In genomic region chr9:90055409-90055808, GRCm38 (mm10) we compare ENCODE assay signal across 10 mouse cellular contexts. TPM values are rescaled to one million over a fixed set of nuclear protein-coding genes. Genes with fewer than 3 reads are reported as not detected.
DNase-seq lines count a peak whose midpoint lies in the region; ATAC-seq lines count a peak whose summit lies in the region.
"Had no signal": no experiment of that assay in that cellular context is flagged by ENCODE, and none has a peak within 500 bp of the region (broad histone marks: within the 10 kb centered on the region; RNA-seq: fewer than 3 reads in every experiment).

No protein-coding gene starts in this region.

- 0 out of 2 replicates have a peak overlapping the region, but pooled peaks have one; percentile 6 for H3K4me3 ChIP-seq in heart, embryonic 12.5 days
- H3K4me3 ChIP-seq in lung, embryonic 16.5 days (ENCODE audit: low read length): peak overlapping the region; percentile 65
- peak overlapping the region; percentile 48; the same call in 1 of the 2 replicates for H3K4me3 ChIP-seq in embryonic facial prominence, embryonic 14.5 days (ENCODE audit: low read depth, low read length)
- peak overlapping the region; percentile 40; the same call in 1 of the 2 replicates for H3K4me3 ChIP-seq in liver, embryonic 12.5 days

- no peaks in the 10 kb centered on the region for H3K36me3 ChIP-seq in heart, embryonic 12.5 days
- no peaks in the 10 kb centered on the region for H3K36me3 ChIP-seq in lung, embryonic 16.5 days (ENCODE audit: control insufficient read depth, insufficient read depth, low read length)
- H3K36me3 ChIP-seq in embryonic facial prominence, embryonic 14.5 days (ENCODE audit: control insufficient read depth, insufficient read depth, low read length): no peaks in the 10 kb centered on the region
- no peaks in the 10 kb centered on the region for H3K36me3 ChIP-seq in liver, embryonic 12.5 days

- H3K4me1 ChIP-seq in heart, embryonic 12.5 days (replicated peaks): 0 out of 2 replicates have a peak, but pooled peaks cover 3% of the 10 kb centered on the region
- H3K4me1 ChIP-seq in lung, embryonic 16.5 days (replicated peaks; ENCODE audit: control insufficient read depth, insufficient read depth, low read length): 0 out of 2 replicates have a peak, but pooled peaks cover 3% of the 10 kb centered on the region
- H3K4me1 ChIP-seq in embryonic facial prominence, embryonic 14.5 days (ENCODE audit: control insufficient read depth, insufficient read depth, low read length): no peaks in the 10 kb centered on the region
- no peaks in the 10 kb centered on the region for H3K4me1 ChIP-seq in liver, embryonic 12.5 days

- WGBS in heart, embryonic 12.5 days: 48% methylated on average over 5 of the region's 5 CpGs
- WGBS in lung, embryonic 16.5 days: 35% methylated on average over 5 of the region's 5 CpGs
- 36% methylated on average over 5 of the region's 5 CpGs for WGBS in embryonic facial prominence, embryonic 14.5 days
- 48% methylated on average over 5 of the region's 5 CpGs for WGBS in liver, embryonic 12.5 days (ENCODE audit: insufficient replicate concordance)

- H3K27me3 ChIP-seq in heart, embryonic 12.5 days (replicated peaks): no peaks in the 10 kb centered on the region
- no peaks in the 10 kb centered on the region for H3K27me3 ChIP-seq in lung, embryonic 16.5 days (ENCODE audit: control insufficient read depth, insufficient read depth, low read depth, low read length)
- H3K27me3 ChIP-seq in embryonic facial prominence, embryonic 14.5 days (replicated peaks; ENCODE audit: control insufficient read depth, insufficient read depth, low read length): no peaks in the 10 kb centered on the region; the same call in 1 of the 2 replicates
- peaks cover 25% of the 10 kb centered on the region for H3K27me3 ChIP-seq in liver, embryonic 12.5 days (replicated peaks)

- no peaks in the 10 kb centered on the region for H3K9me3 ChIP-seq in heart, embryonic 12.5 days (replicated peaks)
- no peaks in the 10 kb centered on the region for H3K9me3 ChIP-seq in lung, embryonic 16.5 days (ENCODE audit: control insufficient read depth, low read length)
- no peaks in the 10 kb centered on the region for H3K9me3 ChIP-seq in embryonic facial prominence, embryonic 14.5 days (ENCODE audit: control insufficient read depth, low read length)
- H3K9me3 ChIP-seq in liver, embryonic 12.5 days (replicated peaks): no peaks in the 10 kb centered on the region

- peak overlapping the region; percentile 76 for H3K4me2 ChIP-seq in heart, embryonic 12.5 days
- peak overlapping the region; percentile 71 for H3K4me2 ChIP-seq in lung, embryonic 16.5 days (ENCODE audit: low read depth, low read length)
- H3K4me2 ChIP-seq in embryonic facial prominence, embryonic 14.5 days (ENCODE audit: low read depth, low read length): peak overlapping the region; percentile 88
- H3K4me2 ChIP-seq in liver, embryonic 12.5 days: peak overlapping the region; percentile 14; the same call in 1 of the 2 replicates

- ATAC-seq in heart, embryonic 12.5 days (ENCODE audit: insufficient number of reproducible peaks, low FRiP score): no peak
- ATAC-seq in lung, embryonic 16.5 days (ENCODE audit: low read depth): no peak
- no peak for ATAC-seq in embryonic facial prominence, embryonic 14.5 days (ENCODE audit: low read depth)
- no peak for ATAC-seq in liver, embryonic 12.5 days

- H3K27ac ChIP-seq in heart, embryonic 12.5 days (ENCODE audit: poor library complexity, severe bottlenecking): no peak overlapping the region
- H3K27ac ChIP-seq in lung, embryonic 16.5 days (ENCODE audit: low read length): no peak overlapping the region
- no peak overlapping the region for H3K27ac ChIP-seq in embryonic facial prominence, embryonic 14.5 days (replicated peaks; ENCODE audit: low read depth, low read length)
- H3K27ac ChIP-seq in liver, embryonic 12.5 days: no peak overlapping the region

- no peak overlapping the region for H3K9ac ChIP-seq in heart, embryonic 12.5 days
- H3K9ac ChIP-seq in lung, embryonic 16.5 days (ENCODE audit: low read length): peak overlapping the region; percentile 59
- H3K9ac ChIP-seq in embryonic facial prominence, embryonic 14.5 days (ENCODE audit: low read depth, low read length): no peak overlapping the region
- no peak overlapping the region for H3K9ac ChIP-seq in liver, embryonic 12.5 days

- DNase-seq in heart, adult 18-20 months: no peak
- no peak for DNase-seq in lung, postnatal 25 days (ENCODE audit: low spot score)
- no peak for DNase-seq in embryonic facial prominence, embryonic 14.5 days (ENCODE audit: low spot score)
- DNase-seq in frontal cortex, postnatal 14 days (ENCODE audit: low spot score in 2 of 2): no peak
- DNase-seq in layer of hippocampus, postnatal 14 days (ENCODE audit: low spot score in 2 of 2): no peak
- DNase-seq: cerebellum, adult 8-10 months; thymus, postnatal 14 days had no signal

RNA-seq across cellular contexts. Expression of gene Ctsh, which starts 1.5 kb away (rescaled TPM):
- polyA plus RNA-seq in heart, embryonic 12.5 days (2016; fragmentation: Nextera tagmentation; extraction: Ambion mirVana): 37.4 and 39.3 TPM in 2 replicates
- total RNA-seq in heart, adult 18-20 months (2021): 10 to 100 TPM; 52.3 to 60.5 TPM
- polyA plus RNA-seq in lung, embryonic 16.5 days (2015; fragmentation: Nextera tagmentation; extraction: Ambion mirVana): 831 and 1,077 TPM in 2 replicates
- 58.1 and 69.3 TPM in 2 replicates for polyA plus RNA-seq in embryonic facial prominence, embryonic 14.5 days (2014; fragmentation: Nextera tagmentation; extraction: Ambion mirVana)
- polyA plus RNA-seq in liver, embryonic 12.5 days (2016; fragmentation: Nextera tagmentation; extraction: Ambion mirVana): 23.3 and 28.1 TPM in 2 replicates
- 10 to 100 TPM; 19.0 to 25.6 TPM for total RNA-seq in layer of hippocampus, postnatal 14 days (2021)

RNA-seq across cellular contexts. Expression of gene Morf4l1, which starts 59.2 kb away (rescaled TPM):
- polyA plus RNA-seq in heart, embryonic 12.5 days (2016; fragmentation: Nextera tagmentation; extraction: Ambion mirVana): 385 and 388 TPM in 2 replicates
- total RNA-seq in heart, adult 18-20 months (2021): 100 to 1,000 TPM; 259 to 276 TPM
- polyA plus RNA-seq in lung, embryonic 16.5 days (2015; fragmentation: Nextera tagmentation; extraction: Ambion mirVana): 400 and 424 TPM in 2 replicates
- 445 and 477 TPM in 2 replicates for polyA plus RNA-seq in embryonic facial prominence, embryonic 14.5 days (2014; fragmentation: Nextera tagmentation; extraction: Ambion mirVana)
- 179 and 180 TPM in 2 replicates for polyA plus RNA-seq in liver, embryonic 12.5 days (2016; fragmentation: Nextera tagmentation; extraction: Ambion mirVana)
- total RNA-seq in layer of hippocampus, postnatal 14 days (2021): 100 to 1,000 TPM; 364 to 379 TPM

Comparison
In these comparisons a context has a peak if more than half of its experiments do, and no peak if none do; other contexts are left out.
1. H3K4me2 ChIP-seq: peak in every context shown above with its lines; median percentile 88 in embryonic facial prominence, embryonic 14.5 days; 76 in heart, embryonic 12.5 days; 71 in lung, embryonic 16.5 days; 14 in liver, embryonic 12.5 days.
2. H3K4me3 ChIP-seq: peak in every context shown above with its lines; median percentile 65 in lung, embryonic 16.5 days; 48 in embryonic facial prominence, embryonic 14.5 days; 40 in liver, embryonic 12.5 days; 6 in heart, embryonic 12.5 days.
3. RNA of gene Ctsh, which starts 1.5 kb away (polyA plus RNA-seq): 831 to 1,077 TPM in lung, embryonic 16.5 days; 58.1 to 69.3 TPM in embryonic facial prominence, embryonic 14.5 days, 37.4 to 39.3 TPM in heart, embryonic 12.5 days and 23.3 to 28.1 TPM in liver, embryonic 12.5 days; every median in the first group is over 10 times any median in the second.